Mouse (Mus musculus) neutrophil, adult 5-6 weeks (primary cell): Measurements from ENCODE around the gene Cd99l2. TPM values are rescaled to one million over a fixed set of nuclear protein-coding genes. Genes with fewer than 3 reads are reported as not detected.
"Not testable (repeated sequence)": the region's sequence is repeated elsewhere in the genome, so short reads cannot be mapped to it uniquely, and the experiment has no call there.

ENCODE experiments used
- ATAC-seq: fragments of 151-379, 151-347 bp; 2 replicates; pipeline ENCODE4 v1.8.0; 2017; ENCODE audit warnings: mild to moderate bottlenecking, moderate TSS enrichment; ENCODE audit not compliant: insufficient number of reproducible peaks, poor library complexity, low FRiP score, severe bottlenecking; ENCODE audit errors: extremely low read depth
- total RNA-seq: library from RNA; stranded (forward); fragments of 200-1000 nt; gene quantifications from 2 replicates; pipeline ENCODE4 v1.2.3, GENCODE M21; 2017

Cd99l2 gene
- total RNA-seq, result 5.2 and 5.5 TPM in 2 replicates

DNA sequence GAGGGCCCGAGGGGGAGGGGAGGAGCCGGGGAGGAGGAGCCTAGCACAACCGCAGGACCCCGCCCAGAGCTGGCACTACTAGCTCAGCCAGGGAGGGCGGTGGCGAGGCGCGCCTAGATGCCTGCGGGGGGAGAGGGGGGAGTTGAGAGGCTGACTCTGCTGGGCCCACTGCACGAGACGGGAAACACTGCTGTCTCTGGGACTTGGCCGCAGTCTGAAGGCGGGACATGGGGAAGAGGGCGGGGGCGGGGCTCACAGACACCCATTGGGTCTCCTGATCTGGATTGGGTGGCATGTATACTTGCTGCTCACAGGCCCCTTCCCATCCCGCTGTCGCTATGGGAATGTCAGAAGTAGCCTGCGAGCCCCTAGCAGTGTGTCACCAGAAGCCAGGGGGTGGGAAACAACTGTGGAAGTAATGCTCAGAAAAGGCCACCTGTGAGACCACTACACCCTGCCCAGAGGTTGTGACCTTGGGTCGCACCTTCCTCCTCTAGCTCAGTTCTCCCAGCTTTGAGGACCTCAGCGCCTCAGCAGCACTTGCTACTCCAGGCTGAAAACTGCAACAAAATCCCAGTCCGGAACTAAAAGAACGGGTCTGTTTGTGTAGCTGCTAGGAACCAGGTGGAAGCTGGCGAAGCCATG, at the start of gene Cd99l2:
Gene Cd99l2 (minus strand): TSS at position 216 of the 645 bp plus-strand sequence.
- ATAC-seq, result peak; percentile 93

DNA sequence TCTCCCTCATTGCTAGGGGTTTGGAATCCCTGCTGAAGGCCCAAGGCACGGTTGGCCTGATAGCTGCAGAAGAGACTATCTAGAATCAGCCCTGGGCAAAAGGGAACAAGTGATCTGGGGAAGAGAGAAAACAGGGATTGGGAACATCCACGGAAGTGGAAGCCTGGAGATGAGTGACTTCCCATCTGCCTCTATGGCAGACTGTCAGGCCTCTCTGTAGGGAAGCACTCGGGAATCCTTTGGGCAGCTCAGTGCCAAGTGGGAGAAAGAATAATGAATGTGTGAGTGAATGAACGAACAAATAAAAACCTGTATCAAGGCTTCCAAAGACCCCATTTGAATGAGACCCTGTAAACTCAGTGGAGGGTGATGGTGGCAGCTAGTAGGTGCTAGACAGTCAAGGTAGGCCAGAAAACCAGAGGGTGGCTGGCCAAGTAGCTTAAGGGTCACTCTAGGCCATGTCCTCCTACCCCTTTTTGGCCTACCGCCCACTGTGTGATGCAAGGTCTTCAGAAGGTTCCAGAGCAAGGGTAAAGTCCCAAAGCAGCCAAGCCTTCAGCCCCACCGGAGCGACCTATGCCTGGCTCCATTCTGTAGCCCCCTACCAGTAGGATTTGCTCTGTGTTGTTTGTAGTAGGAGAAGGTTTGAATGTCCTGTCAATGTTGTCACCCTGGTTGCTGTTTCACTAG, 48.3 kb upstream of the Cd99l2 start:
- no peak for ATAC-seq

DNA sequence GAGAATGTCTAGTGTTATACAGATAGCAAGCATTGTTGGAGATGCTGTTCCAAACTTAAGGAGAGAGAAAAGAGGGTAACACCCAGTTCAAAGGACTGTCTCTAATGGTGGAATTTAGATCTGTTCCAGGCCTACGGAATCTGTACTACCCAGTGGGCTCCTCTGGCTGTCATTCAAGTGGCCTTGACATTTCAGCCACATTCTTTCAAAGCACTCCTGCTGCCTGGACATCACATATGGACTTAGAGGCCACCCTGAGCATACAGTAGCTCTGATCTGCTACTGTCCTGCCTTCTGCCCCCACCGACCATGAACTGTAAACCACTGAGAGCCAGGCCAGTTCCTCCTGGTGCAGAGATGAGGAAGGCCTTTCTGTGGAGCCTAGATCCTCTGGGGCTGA, 45.1 kb upstream of the Cd99l2 start:
- no peak for ATAC-seq

DNA sequence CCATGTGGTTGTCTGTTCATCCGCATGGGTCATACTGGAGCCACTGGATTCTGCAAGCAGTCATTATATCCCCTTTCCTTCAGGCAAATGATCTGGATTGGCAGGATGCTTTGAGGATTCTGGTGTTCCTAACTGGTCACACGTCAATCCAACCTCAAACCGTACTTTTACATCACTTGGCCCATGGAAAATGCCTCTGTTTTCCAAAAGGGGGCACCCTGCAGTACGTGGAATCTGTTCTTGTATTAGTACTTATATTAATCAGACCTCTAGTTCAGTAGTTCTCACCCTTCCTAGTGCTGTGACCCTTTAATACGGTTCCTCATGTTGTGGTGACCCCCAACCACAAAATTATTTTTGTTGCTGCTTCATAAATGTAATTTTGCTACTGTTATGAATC, 41.5 kb upstream of the Cd99l2 start:
- ATAC-seq, result no peak

DNA sequence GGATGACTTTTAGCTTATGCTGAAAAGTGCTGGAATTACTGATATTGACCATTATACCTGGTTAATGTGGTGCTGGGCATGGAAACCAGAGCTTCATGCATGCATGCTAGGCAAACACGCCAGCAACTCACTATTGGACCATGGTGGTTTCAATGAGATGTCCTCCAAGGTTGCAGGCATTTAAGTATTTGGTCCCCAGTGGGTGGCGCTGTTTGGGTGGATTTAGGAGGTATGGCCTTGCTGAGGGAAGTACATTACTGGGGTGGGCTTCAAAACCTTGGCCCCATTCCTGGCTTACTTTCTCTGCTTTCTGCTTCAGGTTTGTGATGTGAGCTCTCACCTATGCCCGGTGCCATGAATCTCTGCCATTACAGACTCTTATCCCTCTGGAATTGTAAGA, 40.0 kb upstream of the Cd99l2 start:
- ATAC-seq, result no peak

DNA sequence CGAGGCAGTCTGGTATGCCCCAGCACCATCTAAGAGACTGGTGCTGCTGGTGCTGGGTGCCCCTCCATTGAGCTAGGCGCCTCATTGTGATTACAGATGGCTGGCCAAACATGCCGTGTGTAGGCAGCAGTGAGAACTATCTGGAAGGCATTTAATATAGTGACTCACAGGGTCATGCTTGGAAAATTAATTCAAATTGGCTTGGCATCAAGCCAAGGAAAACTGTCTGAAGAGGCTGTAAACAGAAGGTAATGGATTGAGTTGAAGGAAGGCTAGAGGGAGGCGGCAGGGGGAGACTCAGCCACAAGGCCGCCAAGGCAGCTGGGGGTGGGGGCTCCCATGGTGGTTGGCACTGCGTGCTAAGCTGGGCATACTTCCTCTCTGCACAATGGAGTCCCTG, 36.0 kb upstream of the Cd99l2 start:
- no peak for ATAC-seq

DNA sequence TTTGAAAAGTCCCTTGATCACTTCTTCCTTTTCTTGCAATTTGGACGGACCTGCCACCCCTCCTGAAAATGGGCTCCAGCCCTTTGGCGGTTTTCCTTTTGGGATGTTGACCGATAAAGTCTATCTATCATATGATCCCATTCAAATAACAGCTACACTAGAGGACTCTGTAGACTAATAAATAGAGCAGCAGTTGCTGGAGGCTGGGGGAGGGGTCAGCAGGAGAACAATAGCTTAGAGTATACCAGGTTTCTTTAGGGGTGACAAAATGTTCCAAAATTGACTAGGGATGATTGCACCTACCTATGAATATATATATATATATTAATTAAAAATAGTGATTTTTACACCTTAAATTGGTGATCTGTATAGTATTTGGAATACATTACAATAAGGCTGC, 35.5 kb upstream of the Cd99l2 start:
- ATAC-seq, result no peak

DNA sequence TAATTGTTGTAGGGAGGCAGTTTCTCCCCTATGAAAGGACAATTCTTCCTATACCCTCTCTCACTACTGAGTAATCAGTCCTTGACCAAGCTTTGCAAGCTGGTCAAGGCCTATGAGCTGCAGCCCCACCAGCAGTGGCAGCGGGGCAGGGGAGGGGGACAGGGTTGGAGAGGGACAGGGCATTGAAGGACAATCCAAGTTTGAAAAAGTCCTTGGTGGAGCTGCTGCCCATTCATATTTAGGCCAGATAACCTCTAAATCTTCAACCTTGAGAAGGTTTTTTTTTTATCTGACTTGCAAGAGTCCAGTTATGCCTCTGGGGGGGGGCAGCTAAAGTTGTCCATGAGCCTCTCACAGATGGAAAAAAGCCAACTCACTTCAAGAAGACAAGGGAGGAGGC, 34.8 kb upstream of the Cd99l2 start:
- ATAC-seq, result no peak

DNA sequence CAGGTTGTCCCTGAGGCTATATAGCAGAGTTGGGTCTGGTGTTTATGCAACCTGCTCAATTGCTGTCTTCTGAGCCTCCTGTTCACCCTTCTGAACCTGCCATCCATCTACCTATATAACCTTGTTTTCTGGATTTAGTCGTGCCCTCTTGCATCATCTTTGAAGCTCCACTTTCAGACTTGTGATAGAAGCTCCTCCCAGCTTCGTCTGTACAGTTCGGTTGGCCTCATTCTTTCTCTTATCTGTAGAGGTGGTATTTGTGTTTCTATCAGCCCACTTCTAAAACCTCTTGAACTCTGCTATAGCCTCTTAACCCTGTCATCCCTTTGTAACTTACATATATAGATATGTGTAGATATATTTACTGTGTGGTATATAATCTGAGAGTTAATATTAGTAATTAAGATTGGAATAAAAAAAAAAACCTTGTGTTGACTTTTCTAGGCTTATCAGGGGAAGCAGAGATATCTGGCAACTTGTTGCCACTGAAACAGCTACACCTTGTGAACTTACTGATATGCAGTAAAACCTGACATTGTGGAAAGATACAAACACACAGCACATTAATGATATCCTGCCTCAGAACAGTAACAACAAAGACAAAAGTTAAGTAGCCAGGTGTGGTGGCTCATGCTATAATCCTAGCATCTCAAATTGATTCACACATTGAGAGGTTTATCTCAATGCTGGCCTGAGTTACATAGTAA, 33.1 kb upstream of the Cd99l2 start:
- no peak for ATAC-seq

DNA sequence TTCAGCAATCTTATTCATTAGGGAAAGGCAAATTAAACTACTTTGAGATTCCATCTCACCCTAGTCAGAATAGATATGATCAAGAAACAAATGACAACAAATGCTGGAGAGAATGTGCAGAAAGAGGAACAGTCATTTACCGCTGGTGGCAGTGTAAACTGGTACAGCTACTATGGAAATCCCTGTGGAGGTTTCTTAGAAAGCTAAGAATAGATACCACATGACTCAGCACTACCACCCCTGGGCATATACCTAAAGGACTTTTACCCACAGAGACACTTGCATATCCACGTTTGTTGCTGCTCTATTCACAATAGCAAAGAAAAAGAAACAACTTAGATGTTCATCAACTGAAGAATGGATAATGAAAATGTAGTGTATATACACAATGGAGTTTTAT, 31.7 kb upstream of the Cd99l2 start:
- ATAC-seq, result no peak

DNA sequence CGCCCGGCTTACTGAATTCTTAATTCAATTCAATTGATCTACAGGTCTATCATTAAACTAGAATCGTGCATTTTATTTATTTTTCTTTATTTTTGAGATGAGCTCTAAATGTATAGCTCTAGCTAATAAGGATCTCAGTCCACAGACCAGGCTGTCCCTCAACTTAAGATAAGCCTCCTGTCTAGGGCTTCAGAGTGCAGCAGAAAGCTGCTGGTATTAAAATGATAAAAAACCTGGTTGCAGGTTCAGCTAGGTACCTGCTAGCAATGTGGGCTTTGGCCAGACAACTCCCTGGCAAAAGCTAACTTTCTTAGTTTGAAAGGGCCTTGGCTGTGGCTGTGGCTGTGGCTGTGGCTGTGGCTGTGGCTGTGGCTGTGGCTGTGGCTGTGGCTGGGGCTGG, 30.2 kb upstream of the Cd99l2 start:
- ATAC-seq, result no peak

DNA sequence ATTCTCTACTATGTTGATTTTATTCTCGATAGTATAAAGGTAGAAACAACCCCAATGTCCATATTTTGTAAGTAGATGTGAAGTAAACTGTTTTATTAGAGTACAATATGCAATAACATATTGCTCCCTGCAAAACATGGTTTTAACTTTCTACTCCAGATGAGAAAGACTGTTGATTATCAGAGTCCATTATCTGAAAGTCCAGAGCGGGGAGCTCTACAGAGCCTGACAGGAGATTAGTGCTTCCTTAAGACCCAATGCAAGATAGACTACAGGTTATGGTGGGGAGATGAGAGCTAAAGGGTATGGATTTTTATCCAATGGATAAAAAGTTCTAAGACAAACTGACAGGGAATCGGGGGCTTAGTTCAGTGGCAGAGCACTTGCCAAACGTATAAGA, 26.6 kb upstream of the Cd99l2 start:
- no peak for ATAC-seq

DNA sequence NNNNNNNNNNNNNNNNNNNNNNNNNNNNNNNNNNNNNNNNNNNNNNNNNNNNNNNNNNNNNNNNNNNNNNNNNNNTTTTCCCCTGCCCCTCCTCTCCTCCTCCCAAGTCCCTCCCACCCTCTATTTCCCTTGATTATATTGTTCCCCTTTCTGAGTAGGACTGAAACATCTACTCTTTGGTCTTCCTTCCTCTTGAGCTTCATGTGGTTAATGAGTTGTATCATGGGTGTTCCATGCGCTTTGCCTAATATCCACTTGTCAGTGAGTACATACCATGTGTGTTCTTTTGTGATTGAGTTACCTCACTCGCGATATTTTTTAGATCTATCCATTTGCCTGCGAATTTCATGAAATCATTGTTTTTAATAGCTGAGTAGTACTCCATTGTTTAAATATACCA, 13.9 kb upstream of the Cd99l2 start:
- not testable (repeated sequence) for ATAC-seq

DNA sequence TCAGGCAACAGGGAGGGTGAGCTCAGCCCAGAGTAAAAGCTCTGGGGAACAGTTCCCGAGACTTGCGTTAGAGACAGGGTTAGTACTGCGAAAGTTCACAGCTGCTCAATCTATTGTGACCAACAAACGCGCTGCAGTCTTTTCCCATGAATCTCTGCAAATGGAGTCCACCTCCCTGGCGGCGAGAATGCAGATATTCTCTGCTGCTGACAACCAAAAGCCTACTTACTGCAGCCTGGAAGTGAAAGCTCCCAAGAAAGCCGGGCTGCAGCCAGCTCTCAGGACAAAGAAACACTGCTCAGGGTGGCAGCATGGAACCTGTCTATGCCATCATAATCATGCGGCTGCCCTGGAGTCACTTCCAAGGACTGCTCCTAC, 619 bp upstream of the Cd99l2 start:
- no peak for ATAC-seq

DNA sequence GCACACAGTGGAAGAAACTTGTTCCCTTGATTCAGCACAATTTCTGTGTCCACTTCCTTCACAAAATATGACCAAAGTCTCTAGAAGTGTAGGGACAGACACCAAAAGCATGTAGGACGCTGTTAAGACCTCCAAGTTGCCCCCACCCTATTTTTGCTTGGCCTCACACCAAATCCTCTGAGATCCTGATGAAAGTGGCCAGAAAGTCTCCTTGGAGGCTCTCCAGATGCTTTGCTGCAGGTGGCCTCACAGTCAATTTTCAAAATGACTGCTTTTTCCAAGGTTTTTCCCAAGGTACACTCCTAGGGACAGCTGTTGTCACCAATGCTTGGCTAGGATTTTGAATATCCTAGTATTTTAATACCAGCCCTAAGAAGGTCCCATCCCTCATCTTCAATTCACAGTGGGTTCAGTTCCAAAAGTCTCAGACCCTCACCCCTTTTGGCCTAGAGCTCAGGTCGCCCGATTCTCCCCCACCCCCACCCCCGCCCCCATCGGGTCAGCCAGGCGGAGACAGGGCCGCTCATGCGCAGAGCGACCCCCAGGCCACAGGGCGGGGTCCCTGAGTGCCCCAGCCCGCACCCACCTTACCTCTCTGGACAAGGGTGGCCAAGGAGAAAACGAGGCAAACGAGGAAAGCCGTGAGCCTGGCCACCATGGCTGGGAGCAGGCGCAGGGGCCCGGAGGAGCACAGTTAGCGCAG, 567 bp downstream of the Cd99l2 start:
- no peak for ATAC-seq

DNA sequence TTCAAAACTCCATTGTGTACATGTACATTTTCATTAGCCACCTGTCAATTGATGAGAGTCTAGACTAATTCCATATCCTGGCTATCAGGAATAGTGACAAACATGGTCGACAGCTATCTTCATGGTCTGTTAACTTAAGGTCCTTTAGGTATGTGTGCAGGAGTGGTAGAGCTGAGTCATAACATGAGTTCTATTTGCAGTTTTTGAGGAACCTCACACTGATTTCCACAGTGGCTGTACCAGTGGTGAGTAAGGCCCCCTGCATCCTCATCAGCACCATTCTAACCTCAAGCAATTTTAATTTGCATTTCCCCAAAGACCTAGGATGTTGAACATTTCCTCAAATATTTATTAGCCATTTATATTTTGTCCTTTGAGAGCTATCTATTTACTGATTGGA, 3.3 kb downstream of the Cd99l2 start:
- no peak for ATAC-seq

DNA sequence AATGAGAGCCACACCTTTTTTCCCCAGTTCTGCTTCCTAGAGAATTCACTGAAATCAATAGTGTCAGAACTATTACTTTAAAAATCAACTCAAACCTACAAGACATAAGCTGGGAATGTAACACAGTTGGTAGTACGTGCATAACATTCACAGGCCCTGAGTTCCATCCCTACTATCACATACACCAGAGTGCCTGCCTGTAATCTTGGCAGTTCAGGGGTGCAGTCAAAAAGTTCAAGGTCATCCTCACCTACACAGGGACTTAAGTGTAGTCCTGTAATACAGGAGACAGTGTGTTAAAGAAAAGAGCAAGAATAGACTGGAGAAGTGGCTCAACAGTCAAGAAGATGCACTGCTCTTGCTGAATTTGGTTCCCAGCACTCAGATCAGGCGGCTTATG, 10.4 kb downstream of the Cd99l2 start:
- ATAC-seq, result no peak

DNA sequence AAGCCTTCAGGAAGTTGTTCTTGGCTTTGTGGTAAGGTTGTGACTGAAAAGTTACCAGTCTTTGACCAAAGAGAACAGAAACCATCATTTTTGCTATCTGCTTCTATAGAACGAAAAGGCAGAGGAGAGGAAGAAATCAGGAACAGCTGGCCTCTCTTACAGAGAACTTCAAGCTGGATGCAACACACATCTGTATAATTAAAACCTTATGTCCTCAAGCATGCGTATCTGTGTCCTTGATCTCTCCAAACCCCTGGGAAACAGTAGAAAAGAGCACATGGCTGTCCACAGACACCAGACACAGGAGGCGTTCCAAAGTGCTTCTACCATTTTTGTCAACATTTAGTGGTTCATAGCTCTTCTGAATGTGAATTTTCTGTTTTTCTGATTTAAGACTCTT, 16.7 kb downstream of the Cd99l2 start:
- ATAC-seq, result no peak

DNA sequence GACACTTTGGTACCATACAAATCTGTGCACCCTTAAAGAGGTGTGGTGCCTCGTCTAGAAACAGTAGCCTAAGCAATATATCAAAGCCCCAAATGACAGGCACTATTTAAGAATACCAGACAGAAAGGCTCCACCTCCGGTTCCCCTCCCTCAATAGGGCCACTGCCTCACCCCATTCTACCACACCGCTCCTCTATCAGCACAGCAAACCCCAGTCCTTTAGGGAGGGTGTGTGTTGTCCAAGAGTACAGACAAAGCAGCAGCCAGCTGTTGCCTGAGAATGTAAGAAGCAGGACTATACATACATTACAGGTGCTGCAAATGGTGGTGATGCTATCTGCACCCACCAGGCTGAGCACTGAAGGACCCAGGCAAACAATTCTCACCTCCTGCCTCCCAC, 17.2 kb downstream of the Cd99l2 start:
- no peak for ATAC-seq

DNA sequence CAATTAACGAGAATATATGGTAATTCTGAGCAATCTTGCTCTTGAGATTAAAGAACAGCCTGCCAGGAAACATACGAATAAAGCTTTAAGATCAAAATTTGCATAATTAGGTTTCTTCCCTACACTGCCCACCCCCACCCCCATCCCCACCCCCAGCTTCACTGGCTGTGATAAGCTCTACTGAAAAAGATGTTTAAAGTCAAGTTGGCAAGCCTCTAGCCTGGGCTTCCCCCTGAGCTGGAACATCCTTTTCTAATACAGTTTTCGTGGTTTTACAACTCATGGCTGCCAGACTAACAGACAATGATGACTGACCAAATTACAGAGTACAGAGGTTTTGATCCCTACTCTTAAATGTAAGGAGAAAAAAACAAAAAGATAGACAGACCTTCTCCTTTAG, 17.6 kb downstream of the Cd99l2 start:
- ATAC-seq, result no peak
